Mouse (Mus musculus): ENCODE results near the gene D6Wsu163e. TPM values are rescaled to one million over a fixed set of nuclear protein-coding genes. Genes with fewer than 3 reads are reported as not detected.

The D6Wsu163e gene
- total RNA-seq (2022) = 10 to 100 TPM; 41.7 to 44.9 (median 42.5) TPM

GRCm38 (mm10) chr6:126939487-126940171, at the start of gene D6Wsu163e, which contains the start of gene Rad51ap1:
Gene D6Wsu163e, plus strand, starts transcription at chr6:126939962.
Gene Rad51ap1, minus strand, starts transcription at chr6:126939587.
- DNase-seq (ENCODE audit: low spot score in 2 of 2) = peak; percentile 92 to 94

- DNase-seq (ENCODE audit: low spot score in 2 of 2) = no peak
These were observed 32.4 kb upstream of the D6Wsu163e start for GRCm38 (mm10) chr6:126907378-126907777.

- DNase-seq (ENCODE audit: low spot score in 2 of 2) = no peak
These were observed 31.9 kb upstream of the D6Wsu163e start for GRCm38 (mm10) chr6:126907876-126908275.

- no peak for DNase-seq (ENCODE audit: low spot score in 2 of 2)
These were observed 29.0 kb upstream of the D6Wsu163e start for GRCm38 (mm10) chr6:126910727-126911126.

GRCm38 (mm10) chr6:126914928-126915327, 24.8 kb upstream of the D6Wsu163e start:
- DNase-seq (ENCODE audit: low spot score in 2 of 2) = no peak

GRCm38 (mm10) chr6:126921111-126921881, 18.5 kb upstream of the D6Wsu163e start, which contains the start of gene Dyrk4:
Gene Dyrk4, minus strand, starts transcription at chr6:126921839.
- no peak for DNase-seq (ENCODE audit: low spot score in 2 of 2)

GRCm38 (mm10) chr6:126932896-126933295, 6.9 kb upstream of the D6Wsu163e start:
- no peak for DNase-seq (ENCODE audit: low spot score in 2 of 2)

- DNase-seq (ENCODE audit: low spot score in 2 of 2) = no peak
These were observed 1.7 kb upstream of the D6Wsu163e start for GRCm38 (mm10) chr6:126938047-126938446.

- DNase-seq (ENCODE audit: low spot score in 2 of 2) = no peak
These were observed 792 bp upstream of the D6Wsu163e start for GRCm38 (mm10) chr6:126938853-126939486.

GRCm38 (mm10) chr6:126940451-126940850, 689 bp downstream of the D6Wsu163e start:
- no peak for DNase-seq (ENCODE audit: low spot score in 2 of 2)

GRCm38 (mm10) chr6:126948336-126948735, 8.6 kb downstream of the D6Wsu163e start:
- DNase-seq (ENCODE audit: low spot score in 2 of 2) = no peak

- DNase-seq (ENCODE audit: low spot score in 2 of 2) = peak in 1 of 2 experiments; percentile 63
These were observed 16.0 kb downstream of the D6Wsu163e start for GRCm38 (mm10) chr6:126955734-126956133.

GRCm38 (mm10) chr6:126961371-126962018, 21.7 kb downstream of the D6Wsu163e start:
- DNase-seq (ENCODE audit: low spot score in 2 of 2) = no peak

GRCm38 (mm10) chr6:126962709-126963108, 22.9 kb downstream of the D6Wsu163e start:
- no peak for DNase-seq (ENCODE audit: low spot score in 2 of 2)

- no peak for DNase-seq (ENCODE audit: low spot score in 2 of 2)
These were observed 23.7 kb downstream of the D6Wsu163e start for GRCm38 (mm10) chr6:126963426-126963825.

GRCm38 (mm10) chr6:126966241-126967026, 26.7 kb downstream of the D6Wsu163e start:
- DNase-seq (ENCODE audit: low spot score in 2 of 2) = no peak

GRCm38 (mm10) chr6:126981539-126982234, 41.9 kb downstream of the D6Wsu163e start:
- no peak for DNase-seq (ENCODE audit: low spot score in 2 of 2)

- DNase-seq (ENCODE audit: low spot score in 2 of 2) = no peak
These were observed 53.9 kb downstream of the D6Wsu163e start for GRCm38 (mm10) chr6:126993676-126994075.

GRCm38 (mm10) chr6:126995494-126995893, 55.7 kb downstream of the D6Wsu163e start:
- DNase-seq (ENCODE audit: low spot score in 2 of 2) = no peak

GRCm38 (mm10) chr6:126996399-126996798, 56.6 kb downstream of the D6Wsu163e start:
- no peak for DNase-seq (ENCODE audit: low spot score in 2 of 2)
